Mouse (Mus musculus): Measurements from ENCODE around the gene Muc1. TPM values are rescaled to one million over a fixed set of nuclear protein-coding genes. Genes with fewer than 3 reads are reported as not detected.

Muc1 gene
- total and polyA plus RNA-seq, 3 experiments, result 0.09 to 0.60 (median 0.38) TPM

DNA sequence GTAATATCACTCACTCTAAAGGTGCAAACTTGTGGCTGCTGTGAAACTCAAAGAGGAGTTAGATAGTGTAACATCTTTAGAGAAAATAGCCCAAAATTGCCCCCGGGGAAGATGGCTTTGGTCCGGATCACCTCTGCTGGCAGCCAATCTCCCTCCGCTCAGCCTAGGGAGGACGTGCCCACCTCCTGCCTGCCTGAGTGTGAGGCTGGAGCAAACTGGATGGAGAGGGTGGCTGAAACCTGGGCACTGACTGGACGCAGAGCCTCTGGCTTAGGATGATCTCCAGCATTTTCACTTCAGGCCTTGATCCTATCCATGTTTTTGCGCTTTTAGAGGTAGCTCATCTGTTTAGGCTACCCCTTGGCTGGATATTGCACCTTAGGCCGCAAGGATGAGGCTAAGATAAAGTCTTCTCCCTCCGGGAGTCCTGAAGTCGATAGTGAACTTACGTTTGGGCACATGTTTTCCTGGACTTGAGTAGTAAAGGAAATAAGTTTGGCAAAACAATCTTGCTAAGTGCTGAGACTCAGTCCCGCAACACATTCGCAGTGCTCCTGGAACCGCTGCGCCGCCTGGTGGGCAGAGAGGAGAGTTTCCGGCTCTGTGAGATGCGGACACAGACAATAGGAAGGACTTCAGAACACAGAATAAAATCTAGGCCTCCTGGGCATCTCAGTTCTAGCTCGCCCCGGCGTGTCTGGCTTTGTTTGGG is 52.9 kb downstream of the Muc1 start:
- H3K4me3 ChIP-seq (replicated peaks in 1 of 3; ENCODE audit: low read depth in 2 of 3, low read length in 2 of 3, poor library complexity in 1 of 3), result no peak overlapping the region

DNA sequence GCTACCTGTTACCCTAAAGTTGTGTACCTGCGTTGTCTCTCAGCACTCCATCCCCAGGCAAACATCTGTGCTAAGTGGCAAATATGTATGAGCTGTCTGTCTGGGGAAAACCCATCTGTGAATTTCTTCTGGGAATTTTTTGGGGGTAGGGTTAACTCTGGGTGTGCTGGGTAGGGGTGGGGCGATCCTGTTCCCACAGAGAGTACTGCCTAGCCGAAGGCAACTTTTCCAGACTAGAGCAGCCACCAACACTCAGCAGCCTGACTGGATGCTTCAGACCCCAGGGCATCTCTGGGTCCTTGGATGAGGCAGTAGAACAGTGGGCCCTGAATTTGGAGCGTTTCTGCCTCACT is 53.4 kb downstream of the Muc1 start:
- peaks cover 20 to 39% of the 10 kb centered on the region in 2 experiments for H3K4me1 ChIP-seq (ENCODE audit: control insufficient read depth in 1 of 2, insufficient read depth in 2 of 2)
- dilution Hi-C loops (cut with MboI; ENCODE audit: extremely low pct_ligation_motif_present, extremely low pct_unique_long_range_greater_than_20kb, low sequenced_read_pairs), result no loop called here

More for the DNA sequence above, 52.9 kb downstream of the Muc1 start:
- Histone ChIP-seq H3K4me1 (ENCODE audit: control insufficient read depth in 1 of 2, insufficient read depth in 2 of 2) (peaks cover 20 to 38% of the 10 kb centered on the region in 2 experiments), H3K9ac (ENCODE audit: insufficient read depth, low read depth) (no peak overlapping the region), H3K79me2 (replicated peaks; ENCODE audit: control insufficient read depth, extremely low read depth, insufficient read depth, poor library complexity, severe bottlenecking) (no peaks in the 10 kb centered on the region), H3K27ac (ENCODE audit: insufficient read depth, low read depth) (no peak overlapping the region), H3K27me3 (replicated peaks) (peaks cover 7% of the 10 kb centered on the region), H3K9me3 (replicated peaks; ENCODE audit: low read length) (no peaks in the 10 kb centered on the region), H3K4me2 (ENCODE audit: insufficient read depth, low read depth, poor library complexity, severe bottlenecking) (no peak overlapping the region), H3K36me3 (replicated peaks in 1 of 2; ENCODE audit: control insufficient read depth in 1 of 2, insufficient read depth in 1 of 2, low read length in 1 of 2) (no peaks in the 10 kb centered on the region)
- dilution Hi-C loops (cut with MboI; ENCODE audit: extremely low pct_ligation_motif_present, extremely low pct_unique_long_range_greater_than_20kb, low sequenced_read_pairs) (no loop called here), in situ Hi-C loops (cut with MboI; ENCODE audit: low pct_ligation_motif_present, low pct_unique_long_range_greater_than_20kb, low sequenced_read_pairs) (no loop called here)
- DNase-seq (ENCODE audit: extremely low read depth), result peak; percentile 82
- TF ChIP-seq USF1 (IDR thresholded peaks at IDR 0.05; ENCODE audit: low read depth, low read length) (no peak), CTCF (conservative IDR thresholded peaks at IDR 0.05 in 1 of 2, IDR thresholded peaks at IDR 0.05 in 1 of 2; ENCODE audit: low read depth in 2 of 2, low read length in 2 of 2) (peak; percentile 96), TBP (conservative IDR thresholded peaks at IDR 0.05; ENCODE audit: low read depth, low read length) (no peak), ELF1 (IDR thresholded peaks at IDR 0.05; ENCODE audit: low read depth, low read length) (peak; percentile 66; the same call in 1 of the 2 replicates), SIN3A (IDR thresholded peaks at IDR 0.05; ENCODE audit: low read length) (peak; percentile 51; the same call in 1 of the 2 replicates), UBTF (IDR thresholded peaks at IDR 0.05; ENCODE audit: low read depth, low read length) (no peak), MXI1 (IDR thresholded peaks at IDR 0.05; ENCODE audit: low read depth, low read length) (peak; percentile 21; the same call in 1 of the 2 replicates), ZMIZ1 (IDR thresholded peaks at IDR 0.05; ENCODE audit: low read depth, low read length) (no peak), TCF12 (IDR thresholded peaks at IDR 0.05; ENCODE audit: low read depth, low read length) (no peak), HCFC1 (IDR thresholded peaks at IDR 0.05; ENCODE audit: low read depth, low read length) (peak; percentile 39), NELFE (IDR thresholded peaks at IDR 0.05; ENCODE audit: low read depth, low read length) (no peak; the same call in 1 of the 2 replicates), RAD21 (IDR thresholded peaks at IDR 0.05; ENCODE audit: low read depth, low read length) (peak; percentile 86), MAZ (IDR thresholded peaks at IDR 0.05; ENCODE audit: low read depth, low read length) (peak; percentile 49; the same call in 1 of the 2 replicates), GABPA (IDR thresholded peaks at IDR 0.05; ENCODE audit: insufficient replicate concordance, low read depth, low read length) (no peak), KAT2A (IDR thresholded peaks at IDR 0.05; ENCODE audit: insufficient replicate concordance, low read length) (no peak), USF2 (conservative IDR thresholded peaks at IDR 0.05; ENCODE audit: low read depth, low read length) (no peak), NRF1 (IDR thresholded peaks at IDR 0.05; ENCODE audit: low read depth, low read length) (no peak), CHD2 (IDR thresholded peaks at IDR 0.05; ENCODE audit: low read length) (0 out of 2 replicates have a peak, but pooled peaks have one; percentile 12), MEF2A (IDR thresholded peaks at IDR 0.05; ENCODE audit: borderline replicate concordance, low read depth, low read length) (peak; percentile 12; the same call in 1 of the 2 replicates), IRF4 (IDR thresholded peaks at IDR 0.05; ENCODE audit: low read depth, low read length) (no peak; the same call in 1 of the 2 replicates), ZC3H11A (IDR thresholded peaks at IDR 0.05; ENCODE audit: low read depth, low read length) (peak; percentile 74), SMC3 (IDR thresholded peaks at IDR 0.05; ENCODE audit: low read depth, low read length) (peak; percentile 99)

More for the DNA sequence above, 53.4 kb downstream of the Muc1 start:
- no peaks in the 10 kb centered on the region for H3K9me3 ChIP-seq (replicated peaks; ENCODE audit: low read length)
- no peaks in the 10 kb centered on the region for H3K79me2 ChIP-seq (replicated peaks; ENCODE audit: control insufficient read depth, extremely low read depth, insufficient read depth, poor library complexity, severe bottlenecking)
- H3K4me2 ChIP-seq (ENCODE audit: insufficient read depth, low read depth, poor library complexity, severe bottlenecking), result no peak overlapping the region
- no peaks in the 10 kb centered on the region for H3K36me3 ChIP-seq (replicated peaks in 1 of 2; ENCODE audit: control insufficient read depth in 1 of 2, insufficient read depth in 1 of 2, low read length in 1 of 2)
- H3K9ac ChIP-seq (ENCODE audit: insufficient read depth, low read depth), result no peak overlapping the region
- no peak for DNase-seq (ENCODE audit: extremely low read depth)
- in situ Hi-C loops (cut with MboI; ENCODE audit: low pct_ligation_motif_present, low pct_unique_long_range_greater_than_20kb, low sequenced_read_pairs), result no loop called here
- TF ChIP-seq ZMIZ1 (IDR thresholded peaks at IDR 0.05; ENCODE audit: low read depth, low read length) (no peak), GABPA (IDR thresholded peaks at IDR 0.05; ENCODE audit: insufficient replicate concordance, low read depth, low read length) (no peak), ELF1 (IDR thresholded peaks at IDR 0.05; ENCODE audit: low read depth, low read length) (no peak), SIN3A (IDR thresholded peaks at IDR 0.05; ENCODE audit: low read length) (no peak)
- H3K4me3 ChIP-seq (replicated peaks in 1 of 3; ENCODE audit: low read depth in 2 of 3, low read length in 2 of 3, poor library complexity in 1 of 3), result no peak overlapping the region
- H3K27ac ChIP-seq (ENCODE audit: insufficient read depth, low read depth), result no peak overlapping the region
- peaks cover 7% of the 10 kb centered on the region for H3K27me3 ChIP-seq (replicated peaks)
